Mouse (Mus musculus) thymus, adult 2 months (tissue): ENCODE results near the gene Pde6g.

ENCODE experiments used
- CTCF ChIP-seq: fragments of 200-500 bp; IDR thresholded peaks from 2 replicates; pipeline ENCODE4 v1.5.1; 2012; ENCODE audit warnings: mild to moderate bottlenecking, control low read depth, low read length, moderate library complexity, borderline replicate concordance; ENCODE audit not compliant: control insufficient read depth, poor library complexity, insufficient read depth; ENCODE audit errors: extremely low read depth
- POLR2A ChIP-seq: fragments of 200-500 bp; IDR thresholded peaks from 2 replicates; pipeline ENCODE4 v1.6.1; 2012; ENCODE audit warnings: mild to moderate bottlenecking, low read length, control low read depth, moderate library complexity; ENCODE audit not compliant: control insufficient read depth, poor library complexity, insufficient read depth; ENCODE audit errors: extremely low read depth

GRCm38 (mm10) chr11:120497436-120497835, 44.1 kb upstream of the Pde6g start:
- TF ChIP-seq CTCF (no peak), POLR2A (no peak)
